Mouse (Mus musculus) embryonic fibroblast, embryonic 13.5 days (primary cell): ENCODE measurements around the gene Grasp.

ENCODE experiments used
- CTCF ChIP-seq: IDR thresholded peaks from 2 replicates; pipeline ENCODE4 v1.5.1; 2011; ENCODE audit warnings: mild to moderate bottlenecking, control low read depth, low read length, moderate library complexity, borderline replicate concordance; ENCODE audit not compliant: insufficient read depth
- POLR2A ChIP-seq: IDR thresholded peaks from 2 replicates; pipeline ENCODE4 v1.6.1; 2011; ENCODE audit warnings: low read depth, mild to moderate bottlenecking, control low read depth, low read length, moderate library complexity

- TF ChIP-seq CTCF = 0 out of 2 replicates have a peak, but pooled peaks have one; percentile 0
- TF ChIP-seq POLR2A = no peak
These were observed 27.8 kb upstream of the Grasp start for GRCm38 (mm10) chr15:101196079-101196795.
